In genomic region chr12:3740705-3741081, GRCm38 (mm10) we compare ENCODE assay signal across 27 mouse cellular contexts.
DNase-seq lines count a peak whose midpoint lies in the region; ATAC-seq lines count a peak whose summit lies in the region.
"Had no signal": no experiment of that assay in that cellular context is flagged by ENCODE, and none has a peak within 500 bp of the region (broad histone marks: within the 10 kb centered on the region; RNA-seq: fewer than 3 reads in every experiment).

No protein-coding gene starts in this region.

- intact Hi-C loops in heart, postnatal 25 days (cut with DNase I): no loop called here

- peaks cover 19% of the 10 kb centered on the region; the same call in 1 of the 2 replicates for H3K4me1 ChIP-seq in hindbrain, embryonic 13.5 days (replicated peaks)
- H3K4me1 ChIP-seq in hindbrain, embryonic 10.5 days (replicated peaks): no peaks in the 10 kb centered on the region
- peaks cover 19% of the 10 kb centered on the region for H3K4me1 ChIP-seq in liver, embryonic 15.5 days (replicated peaks)
- peaks cover 24% of the 10 kb centered on the region for H3K4me1 ChIP-seq in liver, embryonic 12.5 days
- H3K4me1 ChIP-seq: forebrain, embryonic 10.5 days; limb, embryonic 12.5 days had no signal

- no peak overlapping the region for H3K4me3 ChIP-seq in hindbrain, embryonic 13.5 days
- no peak overlapping the region for H3K4me3 ChIP-seq in hindbrain, embryonic 10.5 days
- H3K4me3 ChIP-seq in liver, embryonic 15.5 days (replicated peaks): no peak overlapping the region
- no peak overlapping the region for H3K4me3 ChIP-seq in liver, embryonic 12.5 days
- no peak overlapping the region for H3K4me3 ChIP-seq in macrophage (ENCODE audit: inconsistent target)
- H3K4me3 ChIP-seq: forebrain, embryonic 10.5 days; heart, adult 2 months; heart, embryonic 13.5 days; layer of hippocampus, adult 2 months; limb, embryonic 12.5 days; liver, embryonic 13.5 days; lung, embryonic 15.5 days; midbrain, embryonic 10.5 days; myocyte had no signal

- H3K9me3 ChIP-seq in hindbrain, embryonic 13.5 days: no peaks in the 10 kb centered on the region
- H3K9me3 ChIP-seq in hindbrain, embryonic 10.5 days: no peaks in the 10 kb centered on the region
- no peaks in the 10 kb centered on the region for H3K9me3 ChIP-seq in liver, embryonic 15.5 days (replicated peaks)
- H3K9me3 ChIP-seq in liver, embryonic 12.5 days (replicated peaks): no peaks in the 10 kb centered on the region
- H3K9me3 ChIP-seq: forebrain, embryonic 10.5 days; heart, embryonic 13.5 days; limb, embryonic 12.5 days; liver, embryonic 13.5 days; lung, embryonic 15.5 days; midbrain, embryonic 10.5 days had no signal

- no peak overlapping the region for H3K4me2 ChIP-seq in hindbrain, embryonic 13.5 days
- no peak overlapping the region for H3K4me2 ChIP-seq in liver, embryonic 15.5 days
- H3K4me2 ChIP-seq in liver, embryonic 12.5 days: no peak overlapping the region
- H3K4me2 ChIP-seq: heart, embryonic 13.5 days; hindbrain, embryonic 14.5 days; limb, embryonic 12.5 days; liver, embryonic 13.5 days; lung, embryonic 15.5 days had no signal

- ATAC-seq in hindbrain, embryonic 13.5 days (ENCODE audit: low FRiP score): no peak
- no peak for ATAC-seq in liver, embryonic 15.5 days (ENCODE audit: insufficient read depth)
- ATAC-seq in liver, embryonic 12.5 days: no peak
- ATAC-seq: forebrain, embryonic 16.5 days; midbrain, embryonic 16.5 days had no signal

- 69% methylated on average over 3 of the region's 3 CpGs for WGBS in hindbrain, embryonic 13.5 days
- WGBS in hindbrain, embryonic 10.5 days: 81% methylated on average over 3 of the region's 3 CpGs
- WGBS in liver, embryonic 15.5 days (ENCODE audit: insufficient replicate concordance): 54% methylated on average over 3 of the region's 3 CpGs
- 67% methylated on average over 3 of the region's 3 CpGs for WGBS in liver, embryonic 12.5 days (ENCODE audit: insufficient replicate concordance)
- 67% methylated on average over 3 of the region's 3 CpGs for WGBS in macrophage (ENCODE audit: missing documents)

- no peaks in the 10 kb centered on the region for H3K79me2 ChIP-seq in macrophage (ENCODE audit: inconsistent target)

- H3K27me3 ChIP-seq in hindbrain, embryonic 13.5 days: no peaks in the 10 kb centered on the region
- H3K27me3 ChIP-seq in hindbrain, embryonic 10.5 days (ENCODE audit: insufficient read depth, poor library complexity, severe bottlenecking): no peaks in the 10 kb centered on the region
- no peaks in the 10 kb centered on the region for H3K27me3 ChIP-seq in liver, embryonic 15.5 days
- no peaks in the 10 kb centered on the region for H3K27me3 ChIP-seq in liver, embryonic 12.5 days (replicated peaks)
- H3K27me3 ChIP-seq: heart, embryonic 13.5 days; limb, embryonic 12.5 days; liver, embryonic 13.5 days; lung, embryonic 15.5 days had no signal

- DNase-seq in hindbrain, embryonic 10.5 days (ENCODE audit: low spot score): no peak
- no peak for DNase-seq in heart, postnatal 25 days (ENCODE audit: low spot score)
- DNase-seq in lung, postnatal 14 days: no peak
- DNase-seq: adrenal gland, postnatal 25 days; cerebellum, adult 11-12 months; cerebellum, postnatal 10 days; gastrocnemius, postnatal 25 days; heart, postnatal 14 days; kidney, adult 8-10 months; liver, embryonic 13.5 days; retina, postnatal 1 day; right cerebral cortex, postnatal 25 days had no signal

- peak overlapping the region; percentile 45 for H3K27ac ChIP-seq in hindbrain, embryonic 13.5 days
- H3K27ac ChIP-seq in hindbrain, embryonic 10.5 days: no peak overlapping the region
- peak overlapping the region; percentile 38; the same call in 1 of the 2 replicates for H3K27ac ChIP-seq in liver, embryonic 15.5 days (replicated peaks)
- H3K27ac ChIP-seq in liver, embryonic 12.5 days: no peak overlapping the region
- H3K27ac ChIP-seq in macrophage: peak overlapping the region; percentile 89
- H3K27ac ChIP-seq: forebrain, embryonic 10.5 days; heart, embryonic 13.5 days; hindbrain, embryonic 14.5 days; layer of hippocampus, adult 2 months; limb, embryonic 12.5 days; liver, embryonic 13.5 days; lung, embryonic 15.5 days; midbrain, embryonic 10.5 days had no signal

- H3K9ac ChIP-seq in hindbrain, embryonic 13.5 days: no peak overlapping the region
- no peak overlapping the region for H3K9ac ChIP-seq in liver, embryonic 15.5 days
- H3K9ac ChIP-seq in liver, embryonic 12.5 days: no peak overlapping the region
- H3K9ac ChIP-seq: heart, embryonic 13.5 days; hindbrain, embryonic 14.5 days; limb, embryonic 12.5 days; liver, embryonic 13.5 days; lung, embryonic 15.5 days had no signal

- H3K36me3 ChIP-seq in hindbrain, embryonic 13.5 days: no peaks in the 10 kb centered on the region
- H3K36me3 ChIP-seq in hindbrain, embryonic 10.5 days: no peaks in the 10 kb centered on the region
- no peaks in the 10 kb centered on the region for H3K36me3 ChIP-seq in liver, embryonic 15.5 days (replicated peaks)
- no peaks in the 10 kb centered on the region for H3K36me3 ChIP-seq in liver, embryonic 12.5 days
- H3K36me3 ChIP-seq in macrophage (ENCODE audit: inconsistent target): no peaks in the 10 kb centered on the region
- H3K36me3 ChIP-seq: liver, embryonic 13.5 days; lung, embryonic 15.5 days; midbrain, embryonic 10.5 days had no signal

Comparison
In these comparisons a context has a peak if more than half of its experiments do, and no peak if none do; other contexts are left out.
1. H3K27ac ChIP-seq: peak in hindbrain, embryonic 13.5 days (single experiment), liver, embryonic 15.5 days (single experiment) and macrophage (single experiment); none in hindbrain, embryonic 10.5 days (single experiment) and liver, embryonic 12.5 days (single experiment).